Mouse (Mus musculus): Measurements from ENCODE around the gene Tnfrsf1a.
A peak's percentile ranks its signal among the peaks of the same experiment; 100 is the strongest.

GRCm38 (mm10) chr6:125312581-125313355 is 36.4 kb upstream of the Tnfrsf1a start:
- peak; percentile 85 for TF ChIP-seq POLR2A (IDR thresholded peaks at IDR 0.05; ENCODE audit: extremely low read depth, insufficient read depth, low read length)
- no peak for TF ChIP-seq CTCF (IDR thresholded peaks at IDR 0.05; ENCODE audit: low read depth, low read length)

Data from liver, adult 2 months (tissue).